Mouse (Mus musculus) heart, embryonic 15.5 days (tissue): ENCODE measurements around the gene Tbc1d22b. TPM values are rescaled to one million over a fixed set of nuclear protein-coding genes. Genes with fewer than 3 reads are reported as not detected.

Experiments
- microRNA-seq: library from miRNA; unstranded; fragments of <30 nt; microRNA quantifications from one replicate; pipeline ENCODE4, GENCODE M21; 2016
- polyA plus RNA-seq: library from polyadenylated mRNA; unstranded; fragments of >200 nt; fragmentation: Nextera tagmentation; extraction: Ambion mirVana; gene quantifications from 2 replicates; pipeline ENCODE4 v1.2.1, GENCODE M21; 2015

The Tbc1d22b gene
- polyA plus RNA-seq, 1 experiment from 2014 or later = 8.5 TPM

Small RNA genes lying within 50 kb of the gene (microRNA-seq; reads per million reads assigned to microRNA genes)
- gene Mir7667 = not detected

Other genes starting within 250 kb of the Tbc1d22b start
- 4.3 and 5.8 TPM in 2 replicates for gene Pi16, start 232.1 kb upstream of the Tbc1d22b start, polyA plus RNA-seq
- gene Mtch1, start 201.9 kb upstream of the Tbc1d22b start, polyA plus RNA-seq = 224 and 299 TPM in 2 replicates
- 3.0 and 7.0 TPM in 2 replicates for gene Fgd2, start 188.9 kb upstream of the Tbc1d22b start, polyA plus RNA-seq
- gene Pim1, start 59.0 kb upstream of the Tbc1d22b start, polyA plus RNA-seq = 17.9 and 18.2 TPM in 2 replicates
- gene Gm17657, start 147 bp upstream of the Tbc1d22b start, polyA plus RNA-seq = not detected in 2 replicates
- 0.62 and 1.0 TPM in 2 replicates for gene Tmem217, start 2.6 kb downstream of the Tbc1d22b start, polyA plus RNA-seq
- gene Rnf8, start 65.0 kb downstream of the Tbc1d22b start, polyA plus RNA-seq = 44.6 and 53.2 TPM in 2 replicates
- gene Gm28043, start 65.1 kb downstream of the Tbc1d22b start, polyA plus RNA-seq = 1.8 and 2.4 TPM in 2 replicates
- 78.3 and 88.5 TPM in 2 replicates for gene Cmtr1, start 110.8 kb downstream of the Tbc1d22b start, polyA plus RNA-seq
- gene Ccdc167, start 167.3 kb downstream of the Tbc1d22b start, polyA plus RNA-seq = 10.3 and 12.5 TPM in 2 replicates